Mouse (Mus musculus) embryonic fibroblast, embryonic 13.5 days (primary cell): ENCODE measurements around the gene Aldh4a1.

ENCODE experiments used
- CTCF ChIP-seq: IDR thresholded peaks from 2 replicates; pipeline ENCODE4 v1.5.1; 2011; ENCODE audit warnings: mild to moderate bottlenecking, control low read depth, low read length, moderate library complexity, borderline replicate concordance; ENCODE audit not compliant: insufficient read depth
- POLR2A ChIP-seq: IDR thresholded peaks from 2 replicates; pipeline ENCODE4 v1.6.1; 2011; ENCODE audit warnings: low read depth, mild to moderate bottlenecking, control low read depth, low read length, moderate library complexity

DNA sequence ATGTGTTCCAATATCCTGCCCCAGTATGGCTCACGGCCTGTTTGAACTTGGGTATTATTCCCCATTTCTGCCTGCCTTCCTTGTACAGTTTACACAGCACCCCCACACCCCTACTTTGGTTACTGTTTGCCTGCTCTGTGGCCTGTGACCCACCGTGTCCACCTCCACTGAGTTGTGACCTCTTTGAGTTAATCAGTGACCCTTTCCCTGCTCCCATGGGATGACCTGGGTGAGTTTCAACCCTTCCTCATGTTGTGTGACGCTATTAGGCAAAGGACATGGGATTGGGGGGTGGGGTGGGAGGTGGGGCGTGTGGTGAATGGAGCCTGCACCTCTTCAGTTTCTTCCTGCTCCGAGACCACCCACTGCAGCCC is 1.4 kb downstream of the Aldh4a1 start:
- no peak for TF ChIP-seq CTCF
- no peak for TF ChIP-seq POLR2A
